In genomic region chr4:154333300-154333699, GRCm38 (mm10) we compare ENCODE assay signal across 17 mouse cellular contexts. TPM values are rescaled to one million over a fixed set of nuclear protein-coding genes. Genes with fewer than 3 reads are reported as not detected.
DNase-seq lines count a peak whose midpoint lies in the region; ATAC-seq and TF ChIP-seq lines count a peak whose summit lies in the region.
"Had no signal": no experiment of that assay in that cellular context is flagged by ENCODE, and none has a peak within 500 bp of the region (broad histone marks: within the 10 kb centered on the region; RNA-seq: fewer than 3 reads in every experiment).

No protein-coding gene starts in this region.

- 68% methylated on average over 8 of the region's 8 CpGs for WGBS in hindbrain, embryonic 12.5 days
- 57% methylated on average over 8 of the region's 8 CpGs for WGBS in hindbrain, embryonic 13.5 days
- 35% methylated on average over 8 of the region's 8 CpGs for whole genome bisulfite sequencing in heart, adult 2 months

- TF ChIP-seq EP300 in heart, adult 2 months (IDR thresholded peaks at IDR 0.05; ENCODE audit: insufficient read depth, low read depth, low read length) = 0 out of 2 replicates have a peak, but pooled peaks have one; percentile 20

- H3K9me3 ChIP-seq in hindbrain, embryonic 12.5 days (replicated peaks) = no peaks in the 10 kb centered on the region
- H3K9me3 ChIP-seq in hindbrain, embryonic 13.5 days = no peaks in the 10 kb centered on the region
- H3K9me3 ChIP-seq: forebrain, embryonic 15.5 days had no signal

- ATAC-seq in hindbrain, embryonic 12.5 days (ENCODE audit: low FRiP score) = no peak
- no peak for ATAC-seq in hindbrain, embryonic 13.5 days (ENCODE audit: low FRiP score)
- ATAC-seq: forebrain, embryonic 15.5 days had no signal

- intact Hi-C loops in heart, adult 2 months (cut with DNase I) = loop anchor here (5.0 kb wide), 2 partner anchors 84 to 304 kb away; partner anchors contain the start of gene Prdm16

- H3K9ac ChIP-seq in hindbrain, embryonic 12.5 days = no peak overlapping the region
- H3K9ac ChIP-seq in hindbrain, embryonic 13.5 days = no peak overlapping the region
- H3K9ac ChIP-seq in heart, adult 2 months (ENCODE audit: low read depth, low read length) = no peak overlapping the region
- H3K9ac ChIP-seq: forebrain, embryonic 15.5 days had no signal

- peak; percentile 22; the same call in 1 of the 2 replicates for TF ChIP-seq CTCF in heart, adult 2 months (IDR thresholded peaks at IDR 0.05)

- no peak for TF ChIP-seq POLR2A in heart, adult 2 months (IDR thresholded peaks at IDR 0.05; ENCODE audit: insufficient read depth, low read depth, low read length)

- H3K4me1 ChIP-seq in hindbrain, embryonic 12.5 days = peaks cover 58% of the 10 kb centered on the region
- H3K4me1 ChIP-seq in hindbrain, embryonic 13.5 days (replicated peaks) = peaks cover 68% of the 10 kb centered on the region
- peaks cover 10% of the 10 kb centered on the region for H3K4me1 ChIP-seq in heart, adult 2 months (ENCODE audit: control insufficient read depth, insufficient read depth, low read length)

- peaks cover 20% of the 10 kb centered on the region for H3K27me3 ChIP-seq in hindbrain, embryonic 12.5 days
- peaks cover 76% of the 10 kb centered on the region for H3K27me3 ChIP-seq in hindbrain, embryonic 13.5 days
- no peaks in the 10 kb centered on the region for H3K27me3 ChIP-seq in heart, adult 2 months (ENCODE audit: control insufficient read depth, insufficient read depth, low read length)
- H3K27me3 ChIP-seq: forebrain, embryonic 15.5 days had no signal

- no peak overlapping the region for H3K4me2 ChIP-seq in hindbrain, embryonic 12.5 days (replicated peaks)
- H3K4me2 ChIP-seq in hindbrain, embryonic 13.5 days = no peak overlapping the region
- H3K4me2 ChIP-seq: forebrain, embryonic 15.5 days had no signal

- H3K36me3 ChIP-seq in hindbrain, embryonic 12.5 days = no peaks in the 10 kb centered on the region
- H3K36me3 ChIP-seq in hindbrain, embryonic 13.5 days = no peaks in the 10 kb centered on the region
- no peaks in the 10 kb centered on the region for H3K36me3 ChIP-seq in heart, adult 2 months (ENCODE audit: control insufficient read depth, insufficient read depth, low read length)
- H3K36me3 ChIP-seq: forebrain, embryonic 15.5 days had no signal

- peak; percentile 41 to 63 for DNase-seq in heart, adult 2 months
- DNase-seq in heart, postnatal 4 days = peak; percentile 46
- DNase-seq in lung, postnatal 36 days = peak; percentile 76
- no peak for DNase-seq in urinary bladder, postnatal 25 days (ENCODE audit: low spot score)
- DNase-seq in thymus, postnatal 4 days = no peak
- no peak for DNase-seq in cerebellum, postnatal 14 days
- DNase-seq: adrenal gland, adult 8-10 months; cerebellum, adult 18-20 months; kidney, adult 11 months; liver had no signal

- H3K79me2 ChIP-seq in heart, adult 2 months (replicated peaks; ENCODE audit: control insufficient read depth, insufficient read depth, low read length) = no peaks in the 10 kb centered on the region

- peak overlapping the region; percentile 24; the same call in 1 of the 2 replicates for H3K27ac ChIP-seq in hindbrain, embryonic 12.5 days
- H3K27ac ChIP-seq in hindbrain, embryonic 13.5 days = no peak overlapping the region
- peak overlapping the region; percentile 78 for H3K27ac ChIP-seq in heart, adult 2 months
- H3K27ac ChIP-seq: forebrain, embryonic 15.5 days had no signal

- no peak overlapping the region for H3K4me3 ChIP-seq in hindbrain, embryonic 12.5 days
- no peak overlapping the region for H3K4me3 ChIP-seq in hindbrain, embryonic 13.5 days
- no peak overlapping the region for H3K4me3 ChIP-seq in heart, adult 2 months
- H3K4me3 ChIP-seq: forebrain, embryonic 15.5 days had no signal

RNA-seq across cellular contexts. Expression of gene B230104I21Rik, which starts 2.6 kb away (rescaled TPM):
- polyA plus RNA-seq in hindbrain, embryonic 12.5 days (2016; fragmentation: Nextera tagmentation; extraction: Ambion mirVana) = not detected in 2 replicates
- not detected in 2 replicates for polyA plus RNA-seq in hindbrain, embryonic 13.5 days (2015; fragmentation: Nextera tagmentation; extraction: Ambion mirVana)
- total RNA-seq in heart, adult 2 months (2021) = not detected
- polyA plus RNA-seq in heart, adult 2 months (2012; rRNA removed) = not detected in 2 replicates
- total RNA-seq in heart, postnatal 4 days (2021) = not detected
- total RNA-seq: adrenal gland, adult 8-10 months; gastrocnemius, postnatal 4 days; megakaryocyte-erythroid progenitor cell, adult 5-6 weeks had no signal
- polyA plus RNA-seq: embryonic facial prominence, embryonic 14.5 days; thymus, postnatal 0 days had no signal

RNA-seq across cellular contexts. Expression of gene Arhgef16, which starts 31.8 kb away (rescaled TPM):
- 3.0 and 4.1 TPM in 2 replicates for polyA plus RNA-seq in hindbrain, embryonic 12.5 days (2016; fragmentation: Nextera tagmentation; extraction: Ambion mirVana)
- 0.88 and 1.2 TPM in 2 replicates for polyA plus RNA-seq in hindbrain, embryonic 13.5 days (2015; fragmentation: Nextera tagmentation; extraction: Ambion mirVana)
- total RNA-seq in heart, adult 2 months (2021) = under 1 TPM; 0.36 to 0.39 TPM
- 1.2 and 1.6 TPM in 2 replicates for polyA plus RNA-seq in heart, adult 2 months (2012; rRNA removed)
- total RNA-seq in heart, postnatal 4 days (2021) = 1 to 10 TPM in 1 of 2 experiments, under 1 TPM in 1; 0.99 to 1.0 TPM
- total RNA-seq: megakaryocyte-erythroid progenitor cell, adult 5-6 weeks had no signal

Comparison
In these comparisons a context has a peak if more than half of its experiments do, and no peak if none do; other contexts are left out.
1. DNase-seq: peak in heart, adult 2 months (2 of 2), heart, postnatal 4 days (single experiment) and lung, postnatal 36 days (single experiment); none in urinary bladder, postnatal 25 days (single experiment), thymus, postnatal 4 days (single experiment) and cerebellum, postnatal 14 days (0 of 2).